Mouse (Mus musculus): ENCODE measurements around the gene Hbq1a. TPM values are rescaled to one million over a fixed set of nuclear protein-coding genes. Genes with fewer than 3 reads are reported as not detected.

Hbq1a gene
- polyA plus RNA-seq, 1 experiment = not detected

- Histone ChIP-seq H3K27ac (ENCODE audit: insufficient read depth, low read depth, low read length) (no peak overlapping the region), H3K4me1 (ENCODE audit: control insufficient read depth, insufficient read depth, insufficient read length, low read length) (no peaks in the 10 kb centered on the region), H3K27me3 (ENCODE audit: control insufficient read depth, insufficient read depth, low read length) (no peaks in the 10 kb centered on the region), H3K36me3 (ENCODE audit: control insufficient read depth, insufficient read depth, low read length) (no peaks in the 10 kb centered on the region), H3K4me3 (ENCODE audit: low read depth, low read length) (no peak overlapping the region)
- TF ChIP-seq POLR2A (IDR thresholded peaks at IDR 0.05; ENCODE audit: low read depth, low read length) = no peak
- no peak for TF ChIP-seq CTCF (IDR thresholded peaks at IDR 0.05; ENCODE audit: extremely low read depth, insufficient read length, insufficient replicate concordance, low read depth, low read length)
- WGBS = 71% methylated on average over 1 of the region's 1 CpGs
Observed at GRCm38 (mm10) chr11:32307006-32307405, 7.1 kb downstream of the Hbq1a start.

GRCm38 (mm10) chr11:32309446-32309845, 9.6 kb downstream of the Hbq1a start:
- Histone ChIP-seq H3K4me3 (ENCODE audit: low read depth, low read length) (no peak overlapping the region), H3K27ac (ENCODE audit: insufficient read depth, low read depth, low read length) (no peak overlapping the region), H3K27me3 (ENCODE audit: control insufficient read depth, insufficient read depth, low read length) (no peaks in the 10 kb centered on the region), H3K4me1 (ENCODE audit: control insufficient read depth, insufficient read depth, insufficient read length, low read length) (no peaks in the 10 kb centered on the region), H3K36me3 (ENCODE audit: control insufficient read depth, insufficient read depth, low read length) (no peaks in the 10 kb centered on the region)
- 63% methylated on average over 4 of the region's 4 CpGs for WGBS
- TF ChIP-seq POLR2A (IDR thresholded peaks at IDR 0.05; ENCODE audit: low read depth, low read length) (no peak), CTCF (IDR thresholded peaks at IDR 0.05; ENCODE audit: extremely low read depth, insufficient read length, insufficient replicate concordance, low read depth, low read length) (no peak)

- Histone ChIP-seq H3K4me3 (ENCODE audit: low read depth, low read length) (no peak overlapping the region), H3K27ac (ENCODE audit: insufficient read depth, low read depth, low read length) (no peak overlapping the region), H3K36me3 (ENCODE audit: control insufficient read depth, insufficient read depth, low read length) (no peaks in the 10 kb centered on the region), H3K27me3 (ENCODE audit: control insufficient read depth, insufficient read depth, low read length) (no peaks in the 10 kb centered on the region), H3K4me1 (ENCODE audit: control insufficient read depth, insufficient read depth, insufficient read length, low read length) (no peaks in the 10 kb centered on the region)
- TF ChIP-seq POLR2A (IDR thresholded peaks at IDR 0.05; ENCODE audit: low read depth, low read length) = no peak
- no peak for TF ChIP-seq CTCF (IDR thresholded peaks at IDR 0.05; ENCODE audit: extremely low read depth, insufficient read length, insufficient replicate concordance, low read depth, low read length)
- 69% methylated on average over 3 of the region's 3 CpGs for WGBS
Observed at GRCm38 (mm10) chr11:32309928-32310327, 10.1 kb downstream of the Hbq1a start.

- Histone ChIP-seq H3K4me1 (ENCODE audit: control insufficient read depth, insufficient read depth, insufficient read length, low read length) (no peaks in the 10 kb centered on the region), H3K4me3 (ENCODE audit: low read depth, low read length) (no peak overlapping the region), H3K27ac (ENCODE audit: insufficient read depth, low read depth, low read length) (no peak overlapping the region), H3K27me3 (ENCODE audit: control insufficient read depth, insufficient read depth, low read length) (no peaks in the 10 kb centered on the region), H3K36me3 (ENCODE audit: control insufficient read depth, insufficient read depth, low read length) (no peaks in the 10 kb centered on the region)
- 73% methylated on average over 3 of the region's 3 CpGs for WGBS
- no peak for TF ChIP-seq CTCF (IDR thresholded peaks at IDR 0.05; ENCODE audit: extremely low read depth, insufficient read length, insufficient replicate concordance, low read depth, low read length)
- TF ChIP-seq POLR2A (IDR thresholded peaks at IDR 0.05; ENCODE audit: low read depth, low read length) = no peak
Observed at GRCm38 (mm10) chr11:32316009-32316408, 16.1 kb downstream of the Hbq1a start.

GRCm38 (mm10) chr11:32320507-32321195, 20.8 kb downstream of the Hbq1a start:
- no peaks in the 10 kb centered on the region for H3K4me1 ChIP-seq (ENCODE audit: control insufficient read depth, insufficient read depth, insufficient read length, low read length)
- H3K27me3 ChIP-seq (ENCODE audit: control insufficient read depth, insufficient read depth, low read length) = no peaks in the 10 kb centered on the region
- H3K36me3 ChIP-seq (ENCODE audit: control insufficient read depth, insufficient read depth, low read length) = no peaks in the 10 kb centered on the region
- 60% methylated on average over 11 of the region's 11 CpGs for WGBS
- TF ChIP-seq POLR2A (IDR thresholded peaks at IDR 0.05; ENCODE audit: low read depth, low read length) = no peak
- no peak for TF ChIP-seq CTCF (IDR thresholded peaks at IDR 0.05; ENCODE audit: extremely low read depth, insufficient read length, insufficient replicate concordance, low read depth, low read length)
- H3K4me3 ChIP-seq (ENCODE audit: low read depth, low read length) = no peak overlapping the region
- H3K27ac ChIP-seq (ENCODE audit: insufficient read depth, low read depth, low read length) = no peak overlapping the region

- 33% methylated on average over 8 of the region's 8 CpGs for WGBS
- no peak overlapping the region for H3K4me3 ChIP-seq (ENCODE audit: low read depth, low read length)
- H3K36me3 ChIP-seq (ENCODE audit: control insufficient read depth, insufficient read depth, low read length) = no peaks in the 10 kb centered on the region
- H3K4me1 ChIP-seq (ENCODE audit: control insufficient read depth, insufficient read depth, insufficient read length, low read length) = no peaks in the 10 kb centered on the region
- no peak overlapping the region for H3K27ac ChIP-seq (ENCODE audit: insufficient read depth, low read depth, low read length)
- no peaks in the 10 kb centered on the region for H3K27me3 ChIP-seq (ENCODE audit: control insufficient read depth, insufficient read depth, low read length)
- peak; percentile 74; the same call in 1 of the 2 replicates for TF ChIP-seq CTCF (IDR thresholded peaks at IDR 0.05; ENCODE audit: extremely low read depth, insufficient read length, insufficient replicate concordance, low read depth, low read length)
- no peak for TF ChIP-seq POLR2A (IDR thresholded peaks at IDR 0.05; ENCODE audit: low read depth, low read length)
Observed at GRCm38 (mm10) chr11:32321196-32321565, 21.3 kb downstream of the Hbq1a start.

GRCm38 (mm10) chr11:32324609-32325008, 24.7 kb downstream of the Hbq1a start:
- WGBS = 11% methylated on average over 15 of the region's 15 CpGs

More at GRCm38 (mm10) chr11:32324609-32325008, 24.7 kb downstream of the Hbq1a start:
- TF ChIP-seq POLR2A (IDR thresholded peaks at IDR 0.05; ENCODE audit: low read depth, low read length) (no peak), CTCF (IDR thresholded peaks at IDR 0.05; ENCODE audit: extremely low read depth, insufficient read length, insufficient replicate concordance, low read depth, low read length) (peak; percentile 90)
- Histone ChIP-seq H3K27ac (ENCODE audit: insufficient read depth, low read depth, low read length) (no peak overlapping the region), H3K27me3 (ENCODE audit: control insufficient read depth, insufficient read depth, low read length) (no peaks in the 10 kb centered on the region), H3K36me3 (ENCODE audit: control insufficient read depth, insufficient read depth, low read length) (no peaks in the 10 kb centered on the region), H3K4me3 (ENCODE audit: low read depth, low read length) (peak overlapping the region; percentile 54), H3K4me1 (ENCODE audit: control insufficient read depth, insufficient read depth, insufficient read length, low read length) (no peaks in the 10 kb centered on the region)
